Mouse (Mus musculus): ENCODE results near the gene Zfyve28. TPM values are rescaled to one million over a fixed set of nuclear protein-coding genes. Genes with fewer than 3 reads are reported as not detected.

Zfyve28 gene
- total and polyA plus RNA-seq, 2 experiments from 2014 or later: 3.0 to 10.1 TPM

GRCm38 (mm10) chr5:34271743-34272142 lies 16.5 kb downstream of the Zfyve28 start:
- H3K4me1 ChIP-seq (ENCODE audit: insufficient read depth, low read length): peaks cover 5% of the 10 kb centered on the region; the same call in 1 of the 2 replicates
- peak; percentile 63 for TF ChIP-seq CTCF (IDR thresholded peaks at IDR 0.05; ENCODE audit: low read depth)
- no peak overlapping the region for H3K27ac ChIP-seq
- H3K9me3 ChIP-seq (ENCODE audit: low read length): no peaks in the 10 kb centered on the region
- H3K4me3 ChIP-seq (ENCODE audit: low read length): no peak overlapping the region
- H3K27me3 ChIP-seq (ENCODE audit: insufficient read depth, low read length): no peaks in the 10 kb centered on the region
- no peak overlapping the region for H3K9ac ChIP-seq (replicated peaks; ENCODE audit: low read length)
- H3K4me2 ChIP-seq (ENCODE audit: low read depth, low read length): no peak overlapping the region
- DNase-seq (ENCODE audit: low spot score): peak; percentile 51
- 29% methylated on average over 4 of the region's 4 CpGs for whole genome bisulfite sequencing
- no peaks in the 10 kb centered on the region for H3K36me3 ChIP-seq (ENCODE audit: insufficient read depth, low read length)
- ATAC-seq: no peak

- H3K9me3 ChIP-seq (ENCODE audit: low read length): no peaks in the 10 kb centered on the region
- 67% methylated on average over 12 of the region's 12 CpGs for WGBS
- TF ChIP-seq CTCF (IDR thresholded peaks at IDR 0.05; ENCODE audit: low read depth): no peak
- no peak overlapping the region for H3K9ac ChIP-seq (replicated peaks; ENCODE audit: low read length)
- no peak for ATAC-seq
- H3K27ac ChIP-seq: peak overlapping the region; percentile 22; the same call in 1 of the 2 replicates
- H3K36me3 ChIP-seq (ENCODE audit: insufficient read depth, low read length): no peaks in the 10 kb centered on the region
- no peak overlapping the region for H3K4me2 ChIP-seq (ENCODE audit: low read depth, low read length)
- DNase-seq (ENCODE audit: low spot score): no peak
- H3K4me1 ChIP-seq (ENCODE audit: insufficient read depth, low read length): peaks cover 5% of the 10 kb centered on the region; the same call in 1 of the 2 replicates
- no peaks in the 10 kb centered on the region for H3K27me3 ChIP-seq (ENCODE audit: insufficient read depth, low read length)
- no peak overlapping the region for H3K4me3 ChIP-seq (ENCODE audit: low read length)
These were observed 18.3 kb downstream of the Zfyve28 start for GRCm38 (mm10) chr5:34269921-34270465.

- TF ChIP-seq CTCF (IDR thresholded peaks at IDR 0.05; ENCODE audit: low read depth): 0 out of 2 replicates have a peak, but pooled peaks have one; percentile 1
- Histone ChIP-seq H3K9ac (replicated peaks; ENCODE audit: low read length) (no peak overlapping the region), H3K27ac (peak overlapping the region; percentile 22; the same call in 1 of the 2 replicates), H3K27me3 (ENCODE audit: insufficient read depth, low read length) (no peaks in the 10 kb centered on the region), H3K9me3 (ENCODE audit: low read length) (no peaks in the 10 kb centered on the region), H3K4me1 (ENCODE audit: insufficient read depth, low read length) (peaks cover 5% of the 10 kb centered on the region; the same call in 1 of the 2 replicates), H3K4me2 (ENCODE audit: low read depth, low read length) (no peak overlapping the region), H3K4me3 (ENCODE audit: low read length) (no peak overlapping the region), H3K36me3 (ENCODE audit: insufficient read depth, low read length) (no peaks in the 10 kb centered on the region)
- WGBS: 74% methylated on average over 16 of the region's 16 CpGs
- ATAC-seq: peak; percentile 67
- peak; percentile 45 for DNase-seq (ENCODE audit: low spot score)
These were observed 18.9 kb downstream of the Zfyve28 start for GRCm38 (mm10) chr5:34269197-34269920.

GRCm38 (mm10) chr5:34266065-34266464 lies 22.2 kb downstream of the Zfyve28 start:
- Histone ChIP-seq H3K9ac (replicated peaks; ENCODE audit: low read length) (no peak overlapping the region), H3K4me2 (ENCODE audit: low read depth, low read length) (no peak overlapping the region), H3K27me3 (ENCODE audit: insufficient read depth, low read length) (no peaks in the 10 kb centered on the region), H3K4me3 (ENCODE audit: low read length) (no peak overlapping the region), H3K27ac (no peak overlapping the region), H3K9me3 (ENCODE audit: low read length) (no peaks in the 10 kb centered on the region), H3K4me1 (ENCODE audit: insufficient read depth, low read length) (no peaks in the 10 kb centered on the region), H3K36me3 (ENCODE audit: insufficient read depth, low read length) (no peaks in the 10 kb centered on the region)
- DNase-seq (ENCODE audit: low spot score) (no peak), ATAC-seq (no peak)
- WGBS: 76% methylated on average over 4 of the region's 4 CpGs
- no peak for TF ChIP-seq CTCF (IDR thresholded peaks at IDR 0.05; ENCODE audit: low read depth)

GRCm38 (mm10) chr5:34259172-34259816 lies 29.0 kb downstream of the Zfyve28 start:
- Histone ChIP-seq H3K4me1 (ENCODE audit: insufficient read depth, low read length) (no peaks in the 10 kb centered on the region), H3K9me3 (ENCODE audit: low read length) (no peaks in the 10 kb centered on the region), H3K27me3 (ENCODE audit: insufficient read depth, low read length) (no peaks in the 10 kb centered on the region), H3K27ac (no peak overlapping the region), H3K9ac (replicated peaks; ENCODE audit: low read length) (no peak overlapping the region), H3K36me3 (ENCODE audit: insufficient read depth, low read length) (no peaks in the 10 kb centered on the region), H3K4me2 (ENCODE audit: low read depth, low read length) (no peak overlapping the region), H3K4me3 (ENCODE audit: low read length) (no peak overlapping the region)
- no peak for ATAC-seq
- no peak for TF ChIP-seq CTCF (IDR thresholded peaks at IDR 0.05; ENCODE audit: low read depth)
- WGBS: 59% methylated on average over 3 of the region's 3 CpGs
- no peak for DNase-seq (ENCODE audit: low spot score)

GRCm38 (mm10) chr5:34255189-34255588 lies 33.1 kb downstream of the Zfyve28 start:
- TF ChIP-seq CTCF (IDR thresholded peaks at IDR 0.05; ENCODE audit: low read depth): peak; percentile 56
- Histone ChIP-seq H3K4me1 (ENCODE audit: insufficient read depth, low read length) (peaks cover 20% of the 10 kb centered on the region), H3K27ac (no peak overlapping the region), H3K4me2 (ENCODE audit: low read depth, low read length) (no peak overlapping the region), H3K36me3 (ENCODE audit: insufficient read depth, low read length) (no peaks in the 10 kb centered on the region), H3K9me3 (ENCODE audit: low read length) (no peaks in the 10 kb centered on the region), H3K4me3 (ENCODE audit: low read length) (no peak overlapping the region), H3K9ac (replicated peaks; ENCODE audit: low read length) (no peak overlapping the region), H3K27me3 (ENCODE audit: insufficient read depth, low read length) (no peaks in the 10 kb centered on the region)
- ATAC-seq: no peak
- 90% methylated on average over 3 of the region's 3 CpGs for WGBS
- peak; percentile 33 for DNase-seq (ENCODE audit: low spot score)

Data from hindbrain, postnatal 0 days (tissue).